7 mouse cellular contexts compared by ENCODE assay signal in the genomic region with DNA sequence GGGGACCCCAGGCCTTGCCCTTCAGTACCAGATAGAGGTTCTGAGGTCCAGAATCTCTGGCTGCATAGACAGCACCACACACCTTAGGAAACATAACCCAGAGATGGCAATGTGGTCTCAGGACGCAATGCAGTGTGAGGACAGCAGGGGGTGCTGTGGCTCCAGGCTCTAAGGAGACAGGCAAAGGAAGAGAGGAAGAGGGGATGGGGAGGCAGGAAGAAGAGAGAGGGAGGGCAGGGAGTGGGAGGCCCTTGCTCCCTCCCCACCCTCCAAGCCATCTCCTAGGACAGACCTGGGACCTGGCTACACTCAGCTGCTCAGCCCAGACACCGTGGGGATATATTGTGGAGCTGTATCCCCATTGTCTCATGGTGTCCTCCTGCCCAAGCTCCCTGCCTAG. TPM values are rescaled to one million over a fixed set of nuclear protein-coding genes. Genes with fewer than 3 reads are reported as not detected.
DNase-seq lines count a peak whose midpoint lies in the region; ATAC-seq and TF ChIP-seq lines count a peak whose summit lies in the region.

No protein-coding gene starts in this region.

- H3K4me1 ChIP-seq in limb, embryonic 10.5 days: peaks cover 33% of the 10 kb centered on the region
- H3K4me1 ChIP-seq in midbrain, embryonic 14.5 days (ENCODE audit: control insufficient read depth, insufficient read depth, low read length): peaks cover 51% of the 10 kb centered on the region

- H3K36me3 ChIP-seq in limb, embryonic 10.5 days: no peaks in the 10 kb centered on the region
- no peaks in the 10 kb centered on the region for H3K36me3 ChIP-seq in midbrain, embryonic 14.5 days (ENCODE audit: control insufficient read depth, insufficient read depth, low read length)

- DNase-seq in ZHBTc4 (ENCODE audit: low read depth, low spot score): peak; percentile 66
- peak; percentile 92 to 94 for DNase-seq in cerebellum, postnatal 14 days
- peak; percentile 79 for DNase-seq in gastrocnemius, adult 2 months
- peak; percentile 84 for DNase-seq in kidney, adult 18-20 months
- peak; percentile 81 for DNase-seq in limb, embryonic 10.5 days (ENCODE audit: low spot score)
- peak; percentile 90 for DNase-seq in midbrain, embryonic 14.5 days
- peak; percentile 60 for DNase-seq in spleen, adult 12 weeks (ENCODE audit: low spot score)

- H3K9me3 ChIP-seq in limb, embryonic 10.5 days (replicated peaks): no peaks in the 10 kb centered on the region
- no peaks in the 10 kb centered on the region for H3K9me3 ChIP-seq in midbrain, embryonic 14.5 days (ENCODE audit: control insufficient read depth, low read length)

- no peak overlapping the region for H3K4me2 ChIP-seq in midbrain, embryonic 14.5 days (ENCODE audit: low read length)

- peak overlapping the region; percentile 81 for H3K27ac ChIP-seq in gastrocnemius, adult 2 months
- peak overlapping the region; percentile 32; the same call in 1 of the 2 replicates for H3K27ac ChIP-seq in limb, embryonic 10.5 days
- H3K27ac ChIP-seq in midbrain, embryonic 14.5 days (replicated peaks; ENCODE audit: low read depth, low read length): peak overlapping the region; percentile 81; the same call in 1 of the 2 replicates

- H3K9ac ChIP-seq in midbrain, embryonic 14.5 days (replicated peaks; ENCODE audit: low read length): no peak overlapping the region

- no peak overlapping the region for H3K4me3 ChIP-seq in gastrocnemius, adult 2 months
- no peak overlapping the region for H3K4me3 ChIP-seq in limb, embryonic 10.5 days
- H3K4me3 ChIP-seq in midbrain, embryonic 14.5 days (replicated peaks; ENCODE audit: low read depth, low read length): no peak overlapping the region

- WGBS in limb, embryonic 10.5 days: 8% methylated on average over 2 of the region's 2 CpGs
- WGBS in midbrain, embryonic 14.5 days: 12% methylated on average over 2 of the region's 2 CpGs

- intact Hi-C loops in gastrocnemius, adult 2 months (cut with DNase I): loop anchor here (2.0 kb wide), 2 partner anchors 105 to 625 kb away; no protein-coding TSS in a partner anchor

- ATAC-seq in midbrain, embryonic 14.5 days (ENCODE audit: low FRiP score, low TSS enrichment): peak; percentile 21; the same call in 1 of the 2 replicates

- H3K27me3 ChIP-seq in limb, embryonic 10.5 days (ENCODE audit: low read depth, poor library complexity, severe bottlenecking): no peaks in the 10 kb centered on the region
- no peaks in the 10 kb centered on the region for H3K27me3 ChIP-seq in midbrain, embryonic 14.5 days (ENCODE audit: control insufficient read depth, insufficient read depth, low read length)

- TF ChIP-seq CTCF in gastrocnemius, adult 2 months (IDR thresholded peaks at IDR 0.05): peak; percentile 97

RNA-seq across cellular contexts. Expression of gene Tpra1, which starts 25.5 kb away (rescaled TPM):
- total RNA-seq in gastrocnemius, adult 2 months (2021): 10 to 100 TPM; 25.5 to 26.1 TPM
- 48.7 and 60.3 TPM in 2 replicates for polyA plus RNA-seq in limb, embryonic 10.5 days (2016; fragmentation: Nextera tagmentation; extraction: Ambion mirVana)
- 50.0 and 77.0 TPM in 2 replicates for polyA plus RNA-seq in midbrain, embryonic 14.5 days (2014; fragmentation: Nextera tagmentation; extraction: Ambion mirVana)

RNA-seq across cellular contexts. Expression of gene Mcm2, which starts 29.0 kb away (rescaled TPM):
- 1 to 10 TPM; 6.6 to 7.5 TPM for total RNA-seq in gastrocnemius, adult 2 months (2021)
- 281 and 283 TPM in 2 replicates for polyA plus RNA-seq in limb, embryonic 10.5 days (2016; fragmentation: Nextera tagmentation; extraction: Ambion mirVana)
- polyA plus RNA-seq in midbrain, embryonic 14.5 days (2014; fragmentation: Nextera tagmentation; extraction: Ambion mirVana): 22.2 and 39.0 TPM in 2 replicates

RNA-seq across cellular contexts. Expression of gene Podxl2, which starts 52.8 kb away (rescaled TPM):
- total RNA-seq in gastrocnemius, adult 2 months (2021): 10 to 100 TPM; 48.5 to 55.1 TPM
- 31.1 and 50.4 TPM in 2 replicates for polyA plus RNA-seq in limb, embryonic 10.5 days (2016; fragmentation: Nextera tagmentation; extraction: Ambion mirVana)
- polyA plus RNA-seq in midbrain, embryonic 14.5 days (2014; fragmentation: Nextera tagmentation; extraction: Ambion mirVana): 525 and 630 TPM in 2 replicates

Comparison
In these comparisons a context has a peak if more than half of its experiments do, and no peak if none do; other contexts are left out.
1. RNA of gene Podxl2, which starts 52.8 kb away (polyA plus RNA-seq): 525 to 630 TPM in midbrain, embryonic 14.5 days; 31.1 to 50.4 TPM in limb, embryonic 10.5 days; every median in the first group is over 10 times any median in the second.
2. Peak in every context shown above with its lines, with median percentiles within 50 percentile points of each other: DNase-seq and H3K27ac ChIP-seq.